Mouse (Mus musculus) fat pad, adult 2 months (tissue): ENCODE data around the gene Casq1.

Experiments used
- DNase-seq: peaks from one replicate; pipeline ENCODE4 v3.0.0-alpha.2; 2011; ENCODE audit warnings: low read depth, low spot score; ENCODE audit errors: extremely low read depth

The Casq1 gene

GRCm38 (mm10) chr1:172183056-172183455 lies 36.6 kb downstream of the Casq1 start:
- no peak for DNase-seq

GRCm38 (mm10) chr1:172181777-172182176 lies 37.9 kb downstream of the Casq1 start:
- no peak for DNase-seq

GRCm38 (mm10) chr1:172180881-172181280 lies 38.8 kb downstream of the Casq1 start:
- no peak for DNase-seq

- DNase-seq: no peak
These were observed 40.6 kb downstream of the Casq1 start for GRCm38 (mm10) chr1:172179102-172179501.

- DNase-seq: no peak
These were observed 41.9 kb downstream of the Casq1 start for GRCm38 (mm10) chr1:172177791-172178190.

GRCm38 (mm10) chr1:172173181-172173580 lies 46.5 kb downstream of the Casq1 start:
- no peak for DNase-seq

- no peak for DNase-seq
These were observed 47.3 kb downstream of the Casq1 start for GRCm38 (mm10) chr1:172172381-172172780.

- no peak for DNase-seq
These were observed 49.9 kb downstream of the Casq1 start for GRCm38 (mm10) chr1:172169809-172170208.

GRCm38 (mm10) chr1:172167911-172168310 lies 51.8 kb downstream of the Casq1 start:
- no peak for DNase-seq

GRCm38 (mm10) chr1:172162959-172163358 lies 56.7 kb downstream of the Casq1 start:
- DNase-seq: no peak

- DNase-seq: no peak
These were observed 57.7 kb downstream of the Casq1 start for GRCm38 (mm10) chr1:172162009-172162408.

GRCm38 (mm10) chr1:172160508-172160907 lies 59.2 kb downstream of the Casq1 start:
- no peak for DNase-seq

- no peak for DNase-seq
These were observed 59.7 kb downstream of the Casq1 start for GRCm38 (mm10) chr1:172159970-172160369.
